Mouse (Mus musculus) lung, embryonic 14.5 days (tissue): ENCODE data around the gene Spz1. TPM values are rescaled to one million over a fixed set of nuclear protein-coding genes. Genes with fewer than 3 reads are reported as not detected.

Experiments used
- ATAC-seq: fragments of 200-750 bp; cut with Nextera tagmentation; 2 replicates; pipeline ENCODE4 v1.8.0; 2017; ENCODE audit warnings: mild to moderate bottlenecking, moderate TSS enrichment, moderate library complexity; ENCODE audit not compliant: insufficient read depth
- DNase-seq: peaks from one replicate; pipeline ENCODE4 v3.0.0-alpha.2; 2015
- H3K27ac ChIP-seq: fragments of 300-500 bp; sonication (generic); 2 replicates; pipeline ENCODE4 v1.5.1; 2014; ENCODE audit warnings: low read depth, mild to moderate bottlenecking, moderate library complexity
- H3K27me3 ChIP-seq: fragments of 300-500 bp; sonication (generic); 2 replicates; pipeline ENCODE4 v1.6.1; 2014; ENCODE audit warnings: low read length, control low read depth; ENCODE audit not compliant: insufficient read depth
- H3K36me3 ChIP-seq: fragments of 300-500 bp; sonication (generic); 2 replicates; pipeline ENCODE4 v1.6.1; 2014; ENCODE audit warnings: control low read depth; ENCODE audit not compliant: insufficient read depth
- H3K4me1 ChIP-seq: fragments of 300-500 bp; sonication (generic); 2 replicates; pipeline ENCODE4 v1.6.1; 2014; ENCODE audit warnings: antibody characterized with exemption, control low read depth; ENCODE audit not compliant: insufficient read depth
- H3K4me2 ChIP-seq: fragments of 300-500 bp; sonication (generic); 2 replicates; pipeline ENCODE4 v1.6.1; 2014; ENCODE audit warnings: mild to moderate bottlenecking
- H3K4me3 ChIP-seq: fragments of 300-500 bp; sonication (generic); 2 replicates; pipeline ENCODE4 v1.5.1; 2014; ENCODE audit warnings: low read depth, low read length
- H3K9ac ChIP-seq: fragments of 300-500 bp; sonication (generic); 2 replicates; pipeline ENCODE4 v1.6.1; 2014
- H3K9me3 ChIP-seq: fragments of 300-500 bp; sonication (generic); 2 replicates; pipeline ENCODE4 v1.6.1; 2016; ENCODE audit warnings: low read depth, low read length, control low read depth
- CTCF ChIP-seq: IDR thresholded peaks from 2 replicates; pipeline ENCODE4 v1.5.1; 2016; ENCODE audit warnings: antibody characterized with exemption, low read depth
- WGBS: fragments of 180-500 bp; shearing (Covaris S2); extraction: QIAGEN DNeasy Blood & Tissue Kit; methylation state at CpG from one replicate; pipeline ENCODE4 v1.1.7; 2014; 5-methylcytosine and 5-hydroxymethylcytosine counted together
- polyA plus RNA-seq: library from polyadenylated mRNA; unstranded; fragments of >200 nt; fragmentation: Nextera tagmentation; extraction: Ambion mirVana; gene quantifications from 2 replicates; pipeline ENCODE4 v1.2.1, GENCODE M21; 2014

The Spz1 gene
- polyA plus RNA-seq, 1 experiment from 2014 or later = not detected

DNA sequence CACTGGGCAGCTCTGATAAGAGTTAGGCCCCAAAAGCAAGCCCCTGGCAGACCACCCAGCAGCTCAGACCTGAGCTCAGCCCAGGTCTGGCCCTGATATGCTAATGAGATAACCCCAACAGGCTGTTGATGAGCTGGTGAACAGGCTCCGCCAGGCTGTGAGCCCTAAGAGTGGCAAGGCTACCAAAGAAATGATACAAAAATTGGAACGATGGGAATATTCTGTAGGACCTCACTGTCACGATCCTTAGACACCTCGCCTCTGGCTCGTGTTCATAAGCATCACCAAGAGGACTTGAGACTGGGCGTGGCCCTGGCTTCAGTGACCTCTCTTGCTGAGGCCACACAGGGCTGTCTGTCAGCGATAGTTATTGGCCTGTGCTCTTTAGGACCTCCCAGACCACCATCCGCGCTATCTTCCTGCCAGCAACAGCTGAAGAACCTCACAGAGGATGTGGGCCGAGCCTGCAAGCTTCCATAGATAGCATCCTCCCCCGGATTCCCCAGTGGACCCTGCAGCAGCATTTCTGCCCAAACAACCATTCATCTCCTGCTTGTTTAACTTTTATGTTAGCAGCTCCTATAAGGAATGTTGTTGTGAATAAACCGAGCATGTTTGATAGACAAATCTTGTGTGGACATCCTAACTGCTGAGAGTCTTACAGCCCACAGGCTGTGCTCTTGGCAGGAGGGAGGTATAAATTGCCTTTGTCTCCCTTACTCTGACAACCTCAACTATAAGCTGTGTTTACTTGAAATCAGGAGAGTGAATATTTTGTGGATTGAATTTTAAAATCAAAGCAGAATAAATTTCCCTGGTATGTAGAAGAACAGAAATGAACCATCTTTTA lies 17.0 kb upstream of the Spz1 start:
- Histone ChIP-seq H3K4me3 (no peak overlapping the region), H3K27ac (peak overlapping the region; percentile 79), H3K4me1 (peaks cover 20% of the 10 kb centered on the region), H3K9me3 (no peaks in the 10 kb centered on the region), H3K4me2 (peak overlapping the region; percentile 7; the same call in 1 of the 2 replicates), H3K36me3 (no peaks in the 10 kb centered on the region), H3K27me3 (no peaks in the 10 kb centered on the region), H3K9ac (no peak overlapping the region)
- ATAC-seq = peak; percentile 96
- DNase-seq = peak; percentile 93
- no peak for TF ChIP-seq CTCF
- 10% methylated on average over 12 of the region's 12 CpGs for WGBS

DNA sequence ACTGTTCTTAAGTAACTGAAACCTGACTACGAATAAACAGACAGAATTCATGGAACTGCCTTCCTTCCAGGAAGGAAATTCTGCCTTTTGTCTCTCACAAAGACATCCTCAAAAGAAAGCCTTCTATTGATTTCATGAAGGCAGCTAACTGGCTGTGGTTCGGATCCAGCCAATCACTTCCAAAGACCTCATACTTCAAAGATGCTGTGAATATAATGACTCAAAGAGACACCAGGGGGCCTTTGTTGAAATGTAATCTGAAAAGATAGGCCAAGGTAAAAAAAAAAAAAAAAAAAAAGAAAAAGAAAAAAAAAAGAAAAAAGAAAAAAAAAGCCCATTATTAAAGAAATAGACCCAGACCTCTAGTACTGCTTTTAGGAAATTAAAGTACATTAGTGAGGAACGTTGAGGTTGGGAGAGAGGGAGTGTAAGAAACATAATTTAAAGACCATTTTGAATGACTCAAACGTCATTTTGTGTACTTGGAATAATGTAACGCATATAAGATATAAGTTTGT lies 16.4 kb upstream of the Spz1 start:
- WGBS = 37% methylated on average over 5 of the region's 5 CpGs
- DNase-seq (no peak), ATAC-seq (no peak)
- no peaks in the 10 kb centered on the region for H3K36me3 ChIP-seq
- H3K4me3 ChIP-seq = no peak overlapping the region
- H3K4me1 ChIP-seq = peaks cover 20% of the 10 kb centered on the region
- no peaks in the 10 kb centered on the region for H3K9me3 ChIP-seq
- no peak overlapping the region for H3K9ac ChIP-seq
- no peak for TF ChIP-seq CTCF
- peak overlapping the region; percentile 79 for H3K27ac ChIP-seq
- H3K27me3 ChIP-seq = no peaks in the 10 kb centered on the region
- H3K4me2 ChIP-seq = 0 out of 2 replicates have a peak overlapping the region, but pooled peaks have one; percentile 7

DNA sequence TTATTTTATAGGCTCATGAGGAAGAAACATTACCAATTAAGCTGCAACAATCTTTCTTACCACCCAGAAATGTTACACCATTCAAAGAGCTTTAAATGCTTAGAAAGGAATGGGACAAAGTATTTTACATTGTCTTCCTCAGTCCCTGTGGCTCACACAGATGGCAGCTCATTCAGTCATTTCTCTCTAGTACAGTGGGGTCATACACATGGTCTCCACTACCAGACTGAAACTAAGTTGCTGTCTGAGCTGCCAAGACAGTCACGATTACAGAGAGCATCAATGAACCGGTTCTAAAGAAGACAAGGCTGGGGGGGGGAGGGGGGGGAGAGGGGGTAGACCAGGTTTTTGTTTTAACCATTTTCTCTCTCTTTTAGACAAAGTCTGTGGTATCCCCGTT lies 15.3 kb upstream of the Spz1 start:
- Histone ChIP-seq H3K9me3 (no peaks in the 10 kb centered on the region), H3K27ac (no peak overlapping the region), H3K36me3 (no peaks in the 10 kb centered on the region), H3K4me2 (no peak overlapping the region), H3K27me3 (no peaks in the 10 kb centered on the region), H3K4me1 (peaks cover 20% of the 10 kb centered on the region), H3K9ac (no peak overlapping the region), H3K4me3 (no peak overlapping the region)
- DNase-seq (no peak), ATAC-seq (no peak)
- 49% methylated on average over 3 of the region's 3 CpGs for WGBS
- no peak for TF ChIP-seq CTCF

DNA sequence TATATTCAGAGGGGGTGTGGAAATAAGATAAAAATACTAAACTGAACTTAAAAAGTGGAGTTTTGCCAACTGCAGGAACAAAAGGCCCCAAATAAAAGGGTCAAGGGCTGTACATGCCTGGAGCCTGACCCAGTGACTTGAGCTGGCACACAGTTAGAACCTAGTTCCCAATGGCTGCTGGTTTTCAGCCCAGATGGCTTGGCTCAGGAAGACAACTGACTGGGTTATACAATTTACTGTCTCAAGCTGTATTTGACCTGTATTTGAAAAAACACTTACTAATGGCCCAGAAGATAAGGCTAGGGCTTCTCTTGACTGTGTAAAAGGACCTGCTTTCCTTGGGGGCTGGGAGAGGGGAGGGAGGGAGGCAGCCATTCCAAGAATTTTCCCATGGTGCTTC lies 13.3 kb upstream of the Spz1 start:
- ATAC-seq = peak; percentile 30; the same call in 1 of the 2 replicates

DNA sequence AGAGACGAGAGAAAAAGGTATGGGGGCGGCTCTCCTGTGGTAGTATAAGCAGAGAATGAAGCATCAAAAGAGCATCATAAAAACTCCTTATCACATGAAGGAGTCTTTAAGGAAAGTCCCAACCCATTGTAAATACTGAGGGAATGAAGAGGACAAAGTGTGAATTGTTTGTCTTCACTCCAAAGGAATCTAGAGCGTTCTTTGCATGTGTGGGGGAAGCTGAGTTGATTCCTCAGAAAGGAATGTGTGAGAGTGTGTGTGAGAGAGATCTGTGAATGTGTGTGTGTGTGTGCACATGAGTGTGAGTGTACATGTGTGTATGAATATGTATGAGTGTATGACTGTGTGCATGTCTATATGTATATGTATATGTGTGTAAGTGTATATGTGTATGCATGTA lies 12.7 kb upstream of the Spz1 start:
- H3K36me3 ChIP-seq = no peaks in the 10 kb centered on the region
- ATAC-seq (no peak), DNase-seq (peak; percentile 39)
- H3K4me2 ChIP-seq = no peak overlapping the region
- no peak overlapping the region for H3K4me3 ChIP-seq
- H3K4me1 ChIP-seq = peaks cover 13% of the 10 kb centered on the region
- H3K9me3 ChIP-seq = no peaks in the 10 kb centered on the region
- no peaks in the 10 kb centered on the region for H3K27me3 ChIP-seq
- 32% methylated on average over 3 of the region's 3 CpGs for WGBS
- H3K9ac ChIP-seq = no peak overlapping the region
- peak overlapping the region; percentile 78 for H3K27ac ChIP-seq
- TF ChIP-seq CTCF = no peak

More for the DNA sequence above, 13.3 kb upstream of the Spz1 start:
- H3K36me3 ChIP-seq = no peaks in the 10 kb centered on the region
- peak; percentile 72 for DNase-seq
- peak overlapping the region; percentile 78 for H3K27ac ChIP-seq
- TF ChIP-seq CTCF = no peak
- H3K9ac ChIP-seq = no peak overlapping the region
- peaks cover 18% of the 10 kb centered on the region for H3K4me1 ChIP-seq
- no peak overlapping the region for H3K4me2 ChIP-seq
- H3K27me3 ChIP-seq = no peaks in the 10 kb centered on the region
- H3K9me3 ChIP-seq = no peaks in the 10 kb centered on the region
- H3K4me3 ChIP-seq = no peak overlapping the region

DNA sequence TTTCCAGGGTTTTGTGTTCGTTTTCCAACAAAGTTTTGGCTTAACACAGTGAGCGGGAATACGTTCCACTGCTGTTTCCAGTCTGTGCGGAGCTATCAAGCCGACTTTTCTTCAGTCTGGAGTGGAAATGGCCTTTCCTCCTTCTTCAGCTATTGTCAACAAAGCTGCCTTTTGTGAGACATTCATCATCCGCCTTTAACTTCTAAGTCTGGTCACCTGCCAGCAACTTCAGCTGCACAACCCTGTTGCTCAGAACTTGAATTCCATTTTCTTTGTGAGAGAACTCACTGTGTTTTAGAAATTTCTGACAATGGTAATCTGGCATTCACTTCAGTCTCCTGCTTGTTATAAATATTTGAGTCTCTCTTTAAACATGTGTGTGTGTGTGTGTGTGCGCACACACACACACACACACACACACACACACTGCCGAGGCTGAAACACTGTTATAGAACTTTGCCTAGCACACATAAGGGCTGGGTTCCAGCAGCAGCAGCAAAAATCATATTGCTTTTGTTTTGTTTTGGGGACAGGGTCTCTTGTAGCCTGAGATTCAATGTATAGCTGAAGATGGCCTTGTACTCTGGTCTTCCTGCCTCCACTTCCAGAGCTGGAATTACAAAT lies 8.2 kb upstream of the Spz1 start:
- WGBS = 16% methylated on average over 8 of the region's 8 CpGs
- H3K27ac ChIP-seq = peak overlapping the region; percentile 76
- no peak overlapping the region for H3K4me3 ChIP-seq
- no peak overlapping the region; the same call in 1 of the 2 replicates for H3K4me2 ChIP-seq
- H3K36me3 ChIP-seq = no peaks in the 10 kb centered on the region
- H3K9me3 ChIP-seq = no peaks in the 10 kb centered on the region
- DNase-seq (peak; percentile 94), ATAC-seq (peak; percentile 63)
- H3K4me1 ChIP-seq = peaks cover 18% of the 10 kb centered on the region
- no peaks in the 10 kb centered on the region for H3K27me3 ChIP-seq
- TF ChIP-seq CTCF = no peak
- no peak overlapping the region for H3K9ac ChIP-seq
